Mouse (Mus musculus) left cerebral cortex, adult 8-10 months (tissue): ENCODE measurements at regions not wholly inside any gene's neighbourhood (a gene's known extent, or its start where the extent isn't known, plus 50 kb on each side); places are given as distances from the start of the nearest gene placed in this dataset.
A peak's percentile ranks its signal among the peaks of the same experiment; 100 is the strongest.

Experiments
- DNase-seq, 2 experiments: peaks; one replicate each; pipeline ENCODE4 v3.0.0; 2022; ENCODE audit warnings: low spot score in 2 of 2

DNA sequence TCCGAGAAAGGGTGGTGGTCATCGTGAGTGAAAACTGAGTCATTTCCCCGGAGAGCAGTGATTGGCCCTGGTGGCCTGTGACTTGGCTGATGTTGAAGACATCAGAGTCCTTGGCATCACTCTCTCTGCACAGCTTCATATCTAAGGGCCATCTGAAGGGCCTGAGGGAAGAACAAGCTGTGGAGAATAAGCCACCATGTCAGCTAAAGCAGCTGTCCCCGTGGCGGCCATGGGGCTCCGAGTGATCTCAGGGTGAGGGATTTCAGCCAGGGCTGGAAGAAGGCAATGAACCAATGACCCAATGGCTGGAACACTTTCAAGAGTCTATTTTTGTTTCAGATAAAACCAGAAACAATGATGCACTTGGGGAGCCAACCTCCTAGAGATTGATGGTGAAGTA is 62.2 kb downstream of the Ttc32 start:
- no peak for DNase-seq

- no peak for DNase-seq
Observed at GRCm38 (mm10) chr12:9095061-9095460, 65.3 kb downstream of the Ttc32 start.

GRCm38 (mm10) chr12:9106416-9106815 is 76.6 kb downstream of the Ttc32 start:
- no peak for DNase-seq

- no peak for DNase-seq
Observed at GRCm38 (mm10) chr12:9109806-9110205, 80.0 kb downstream of the Ttc32 start.

GRCm38 (mm10) chr12:9112161-9112674 is 82.4 kb downstream of the Ttc32 start:
- no peak for DNase-seq

DNA sequence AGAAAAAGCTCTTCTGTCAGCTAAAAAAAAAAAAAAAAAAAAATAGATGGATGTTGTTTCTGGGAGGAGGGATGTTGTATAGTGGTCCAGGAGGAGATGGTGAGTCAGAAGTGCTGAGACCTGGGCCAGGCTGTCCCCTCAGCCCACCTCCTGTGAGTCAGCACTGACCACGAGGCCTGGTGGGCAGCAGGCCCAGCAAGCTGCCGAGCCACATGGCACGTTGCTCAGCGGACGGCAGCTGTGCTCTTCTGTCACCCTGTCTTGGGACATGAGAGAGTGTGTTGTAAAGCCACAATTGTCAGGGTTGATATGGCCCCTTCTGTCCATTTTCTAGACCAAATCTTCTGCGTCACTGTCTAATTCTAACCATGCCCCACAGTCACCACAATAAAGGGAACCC is 83.9 kb downstream of the Ttc32 start:
- DNase-seq, result peak in 1 of 2 experiments; percentile 31

GRCm38 (mm10) chr12:9114061-9114460 is 84.3 kb downstream of the Ttc32 start:
- DNase-seq, result no peak

GRCm38 (mm10) chr12:9118576-9118975 is 88.8 kb downstream of the Ttc32 start:
- no peak for DNase-seq

DNA sequence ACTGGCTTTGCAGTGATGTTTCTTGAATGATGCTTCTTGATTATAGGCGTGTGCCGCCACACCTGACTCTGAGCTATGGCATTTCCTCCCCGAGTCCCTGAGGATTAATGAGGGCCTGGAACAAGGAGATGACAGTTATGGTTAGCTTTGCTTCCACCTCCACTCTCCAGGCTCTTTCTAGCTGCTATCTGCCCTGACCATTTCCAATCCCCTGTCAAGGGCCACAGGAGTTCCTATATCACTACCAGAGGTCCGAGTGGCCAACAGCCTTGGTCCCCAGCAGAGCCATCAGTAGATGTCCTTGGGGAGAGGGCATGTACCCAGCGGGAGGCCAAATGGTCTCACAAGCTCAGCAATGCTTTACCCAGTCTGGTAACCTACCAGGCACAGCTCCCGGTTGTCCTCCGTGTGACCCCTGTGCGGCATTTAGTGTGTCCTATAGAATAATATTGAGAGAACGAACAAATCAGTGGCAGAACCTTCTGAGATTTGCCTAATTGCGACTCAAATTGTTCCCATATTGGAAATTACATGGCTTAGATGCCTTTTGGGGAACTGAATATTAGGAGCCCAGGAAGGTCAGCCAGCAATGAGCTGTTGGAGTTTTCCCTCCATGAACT is 98.2 kb downstream of the Ttc32 start:
- no peak for DNase-seq

GRCm38 (mm10) chr12:9128581-9129275 is 98.9 kb downstream of the Ttc32 start:
- no peak for DNase-seq

DNA sequence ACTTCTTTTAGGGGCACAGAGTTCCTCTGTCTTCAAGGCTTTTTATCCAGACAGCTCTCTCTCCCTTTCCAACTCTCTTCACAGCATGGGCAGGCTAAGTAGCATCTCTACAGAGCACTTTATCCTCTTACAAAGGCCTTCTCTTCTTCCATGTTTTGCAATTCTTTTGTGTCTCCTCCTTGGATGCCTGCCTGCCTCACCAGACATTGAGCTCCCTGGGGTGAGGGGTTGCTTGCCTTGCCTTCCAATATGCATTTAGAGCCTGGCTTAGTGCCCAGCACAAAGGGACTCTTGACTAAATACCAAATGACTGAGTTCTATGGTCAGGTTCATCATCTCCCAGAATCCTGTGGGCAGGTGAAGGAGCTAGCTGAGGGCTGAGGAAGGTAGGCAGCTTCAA is 102.8 kb downstream of the Ttc32 start:
- no peak for DNase-seq

DNA sequence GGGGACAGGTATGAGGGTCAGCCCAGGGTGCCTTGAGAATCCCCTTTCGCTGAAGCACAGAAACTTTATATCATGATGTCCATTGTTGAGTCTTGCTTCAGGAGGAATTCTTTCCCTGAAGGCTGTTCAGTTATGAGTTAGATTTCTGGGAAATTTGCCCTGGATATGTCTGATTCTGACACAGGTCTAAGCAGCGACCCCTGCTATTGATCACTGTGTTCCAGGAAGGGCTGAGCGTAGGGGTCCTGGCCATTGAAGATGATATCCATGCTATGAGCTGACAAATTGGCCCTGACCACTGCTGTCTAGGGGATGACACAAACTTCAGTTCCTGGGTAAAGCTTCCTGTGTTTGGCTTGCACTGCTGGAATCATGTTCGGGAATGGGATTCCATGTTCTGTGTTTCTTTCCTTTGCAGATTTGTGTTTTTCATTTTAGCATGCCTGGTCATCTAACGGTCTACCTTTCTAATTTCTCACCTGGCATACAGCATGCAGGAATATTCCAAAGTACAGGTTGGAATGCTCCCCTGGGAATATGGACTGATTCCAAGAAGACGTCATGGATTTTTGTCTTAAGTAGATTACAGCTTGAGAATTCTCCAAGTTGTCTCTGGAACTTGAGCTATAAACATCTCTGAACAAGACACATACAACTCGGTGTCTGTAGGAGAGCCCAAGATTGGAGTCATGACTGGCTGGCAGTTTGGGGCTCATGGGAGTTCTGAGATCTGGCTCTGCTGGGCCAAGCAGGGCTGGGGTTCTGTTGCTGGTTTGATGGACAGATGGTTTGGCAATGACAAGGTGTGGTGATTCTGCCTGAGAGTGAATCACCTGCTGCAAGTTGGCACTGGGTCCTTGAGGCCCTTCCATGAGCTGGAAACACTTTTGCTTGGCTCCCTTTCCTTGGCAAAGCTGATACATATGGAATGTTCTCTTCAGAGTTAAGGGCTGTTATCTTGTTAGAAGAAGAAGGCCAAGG is 104.4 kb downstream of the Ttc32 start:
- DNase-seq, result no peak

DNA sequence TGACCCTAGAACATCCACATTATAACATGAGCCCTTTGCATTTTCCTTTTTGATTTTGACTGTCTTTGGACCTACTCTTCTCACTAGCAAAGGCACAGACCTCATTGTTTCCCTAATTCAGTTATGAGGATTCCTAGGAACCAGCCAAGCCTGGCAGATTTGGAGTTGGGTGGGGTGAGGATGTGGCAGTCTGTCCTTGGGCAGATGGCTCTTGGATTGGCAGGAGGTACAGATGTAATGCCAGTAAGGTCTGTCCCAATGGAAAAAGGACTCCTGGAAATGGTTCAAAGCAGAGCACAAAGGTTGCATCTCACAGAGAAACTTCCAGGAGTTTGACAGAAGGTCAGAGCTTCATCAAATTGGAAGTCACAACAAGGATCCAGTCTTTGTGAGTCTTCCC is 121.2 kb downstream of the Ttc32 start:
- no peak for DNase-seq

- no peak for DNase-seq
Observed at GRCm38 (mm10) chr12:9151426-9151825, 121.6 kb downstream of the Ttc32 start.

DNA sequence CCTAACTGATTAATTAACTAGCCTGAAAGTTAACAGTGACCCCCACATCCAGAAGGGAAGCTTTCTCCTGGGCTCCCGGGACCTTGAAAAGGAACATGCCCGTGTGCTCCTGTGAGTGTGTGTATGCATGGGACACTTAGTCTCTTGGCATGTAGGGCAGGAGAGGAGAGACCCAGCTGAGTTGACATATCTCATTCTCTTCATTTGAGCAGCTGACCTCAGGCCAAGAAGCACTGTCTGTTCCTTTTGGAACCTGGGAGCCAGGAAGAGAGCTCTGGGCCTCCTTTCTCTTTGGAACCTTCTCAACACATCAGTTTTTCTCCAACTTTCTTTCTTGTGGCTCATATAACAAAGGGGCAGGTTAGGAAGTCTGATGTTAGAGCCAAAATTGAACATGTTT is 124.7 kb downstream of the Ttc32 start:
- no peak for DNase-seq

DNA sequence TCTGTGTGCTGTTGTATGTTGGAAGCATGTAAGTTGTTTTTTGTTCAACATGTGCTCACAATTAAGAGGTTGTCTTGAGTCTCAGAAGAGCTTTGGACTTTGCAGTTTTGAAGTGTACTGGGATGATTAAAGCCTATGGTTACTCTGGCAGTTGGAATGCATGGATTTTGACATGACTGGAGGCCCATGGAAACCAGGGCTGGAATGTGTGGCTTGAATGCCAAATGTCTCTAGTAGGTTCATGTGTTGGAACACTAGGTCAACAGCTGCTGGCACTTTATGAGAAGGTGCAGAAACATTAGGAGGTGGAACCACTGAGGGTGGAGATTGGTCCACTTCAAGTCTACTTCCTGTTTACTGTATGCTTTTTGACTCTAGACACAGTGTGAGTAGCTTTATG is 127.0 kb downstream of the Ttc32 start:
- no peak for DNase-seq

DNA sequence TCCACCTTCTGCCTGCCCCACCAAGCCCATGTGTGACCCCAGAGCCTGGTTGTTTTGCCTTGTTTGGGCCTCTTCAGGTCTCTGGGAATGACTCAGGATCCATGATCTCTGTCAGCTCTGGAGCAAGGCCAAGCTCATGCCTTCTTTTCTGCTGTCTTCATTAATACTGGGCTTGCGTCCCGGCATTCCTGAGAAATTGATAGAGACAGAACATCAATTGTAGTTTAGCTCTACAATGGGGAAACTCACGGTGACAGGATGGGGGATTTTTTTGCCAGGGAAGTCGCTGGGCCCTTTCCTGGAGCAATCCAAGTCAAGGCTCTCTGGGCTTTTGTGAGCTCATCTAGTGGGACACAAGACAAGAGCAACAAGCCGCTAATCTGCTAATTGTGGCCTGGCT is 129.0 kb downstream of the Ttc32 start:
- DNase-seq, result no peak

GRCm38 (mm10) chr12:9165367-9165940 is 135.7 kb downstream of the Ttc32 start:
- DNase-seq, result no peak

GRCm38 (mm10) chr12:9166218-9166908 is 136.6 kb downstream of the Ttc32 start:
- no peak for DNase-seq

DNA sequence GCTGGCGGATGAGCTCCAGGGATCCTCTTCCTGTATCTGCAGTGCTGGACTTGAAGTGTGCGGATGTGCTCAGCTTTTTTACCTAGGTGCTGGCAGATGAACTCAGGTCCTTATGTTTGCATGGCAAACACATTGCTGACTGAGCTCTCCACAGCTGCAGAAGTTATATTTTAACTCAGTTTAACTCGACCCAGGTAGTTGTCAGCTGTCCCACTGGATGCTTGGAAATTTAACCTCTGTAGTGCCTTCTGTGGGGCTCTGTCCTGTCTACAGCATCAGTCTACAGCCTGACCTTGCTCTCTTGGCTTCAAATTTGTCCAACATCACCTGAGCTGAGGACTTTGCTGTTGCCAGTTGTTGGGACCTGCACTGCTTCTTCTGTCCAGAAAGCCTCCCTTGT is 139.2 kb downstream of the Ttc32 start:
- DNase-seq, result no peak

GRCm38 (mm10) chr12:9173680-9174079 is 143.9 kb downstream of the Ttc32 start:
- DNase-seq, result no peak
